Mouse (Mus musculus) cerebellum, adult 2 months (tissue): ENCODE data around the gene Txndc11. TPM values are rescaled to one million over a fixed set of nuclear protein-coding genes. Genes with fewer than 3 reads are reported as not detected.

ENCODE experiments used
- DNase-seq, 2 experiments: peaks; one replicate each; pipeline ENCODE4 v3.0.0; 2021
- H3K27ac ChIP-seq: fragments of 200-500 bp; 2 replicates; pipeline ENCODE4 v1.5.1; 2012; ENCODE audit warnings: low read length, control low read depth, inconsistent platforms; ENCODE audit not compliant: insufficient read depth
- H3K27me3 ChIP-seq: fragments of 200-500 bp; 2 replicates; pipeline ENCODE4 v1.6.1; 2012; ENCODE audit warnings: inconsistent platforms, mild to moderate bottlenecking, low read length, moderate library complexity; ENCODE audit not compliant: control insufficient read depth, insufficient read depth
- H3K4me1 ChIP-seq: fragments of 200-500 bp; 2 replicates; pipeline ENCODE4 v1.6.1; 2011; ENCODE audit warnings: low read length; ENCODE audit not compliant: control insufficient read depth, insufficient read depth
- H3K4me3 ChIP-seq: fragments of 200-500 bp; replicated peaks from 2 replicates; pipeline ENCODE3; 2011; ENCODE audit warnings: mild to moderate bottlenecking, low read depth, low read length, control low read depth; ENCODE audit not compliant: insufficient read depth
- CTCF ChIP-seq: fragments of 200-500 bp; IDR thresholded peaks from 2 replicates; pipeline ENCODE4 v1.5.1; 2011; ENCODE audit warnings: low read depth, mild to moderate bottlenecking, control low read depth, low read length, moderate library complexity, borderline replicate concordance; ENCODE audit not compliant: insufficient read depth
- POLR2A ChIP-seq: fragments of 200-500 bp; IDR thresholded peaks from 2 replicates; pipeline ENCODE4 v1.6.1; 2011; ENCODE audit warnings: low read length, control low read depth, borderline replicate concordance; ENCODE audit not compliant: insufficient read depth
- WGBS: fragments of 180-500 bp; shearing (Covaris S2); methylation state at CpG from one replicate; pipeline ENCODE4 v1.1.7; 2018; 5-methylcytosine and 5-hydroxymethylcytosine counted together
- polyA plus RNA-seq: library from polyadenylated mRNA; depleted of rRNA; stranded (reverse); fragments of >200 nt; gene quantifications from 2 replicates; pipeline ENCODE4 v1.2.3, GENCODE M21; 2012

Txndc11 gene
- polyA plus RNA-seq, 1 experiment = 34.5 TPM

GRCm38 (mm10) chr16:11055916-11056315 lies 78.5 kb downstream of the Txndc11 start:
- TF ChIP-seq CTCF (no peak), POLR2A (no peak)
- no peak for DNase-seq
- Histone ChIP-seq H3K4me3 (no peak overlapping the region), H3K27ac (no peak overlapping the region), H3K4me1 (no peaks in the 10 kb centered on the region), H3K27me3 (no peaks in the 10 kb centered on the region)
- WGBS = 39% methylated on average over 5 of the region's 5 CpGs

- 74% methylated on average over 6 of the region's 6 CpGs for WGBS
- H3K27me3 ChIP-seq = no peaks in the 10 kb centered on the region
- H3K4me3 ChIP-seq = no peak overlapping the region
- no peaks in the 10 kb centered on the region for H3K4me1 ChIP-seq
- no peak overlapping the region for H3K27ac ChIP-seq
- TF ChIP-seq POLR2A (no peak), CTCF (no peak)
- no peak for DNase-seq
Measured at GRCm38 (mm10) chr16:11054871-11055270, 79.6 kb downstream of the Txndc11 start.

- Histone ChIP-seq H3K27me3 (no peaks in the 10 kb centered on the region), H3K4me1 (no peaks in the 10 kb centered on the region), H3K4me3 (no peak overlapping the region), H3K27ac (no peak overlapping the region)
- no peak for DNase-seq
- 79% methylated on average over 6 of the region's 6 CpGs for WGBS
- TF ChIP-seq POLR2A (no peak), CTCF (no peak)
Measured at GRCm38 (mm10) chr16:11054409-11054808, 80.0 kb downstream of the Txndc11 start.

- 87% methylated on average over 11 of the region's 11 CpGs for WGBS
- no peak for DNase-seq
- Histone ChIP-seq H3K4me3 (no peak overlapping the region), H3K27ac (no peak overlapping the region), H3K4me1 (no peaks in the 10 kb centered on the region), H3K27me3 (no peaks in the 10 kb centered on the region)
- TF ChIP-seq CTCF = no peak
- no peak for TF ChIP-seq POLR2A
Measured at GRCm38 (mm10) chr16:11051134-11051533, 83.3 kb downstream of the Txndc11 start.

- Histone ChIP-seq H3K4me1 (no peaks in the 10 kb centered on the region), H3K27ac (no peak overlapping the region), H3K4me3 (no peak overlapping the region), H3K27me3 (no peaks in the 10 kb centered on the region)
- DNase-seq = no peak
- 81% methylated on average over 2 of the region's 2 CpGs for WGBS
- TF ChIP-seq POLR2A (no peak), CTCF (no peak)
Measured at GRCm38 (mm10) chr16:11050226-11050625, 84.2 kb downstream of the Txndc11 start.

GRCm38 (mm10) chr16:11047130-11047529 lies 87.3 kb downstream of the Txndc11 start:
- H3K4me3 ChIP-seq = no peak overlapping the region
- H3K27me3 ChIP-seq = no peaks in the 10 kb centered on the region
- TF ChIP-seq POLR2A = no peak
- no peak for TF ChIP-seq CTCF
- H3K4me1 ChIP-seq = no peaks in the 10 kb centered on the region
- no peak overlapping the region for H3K27ac ChIP-seq
- 81% methylated on average over 7 of the region's 7 CpGs for WGBS
- DNase-seq = no peak

- Histone ChIP-seq H3K27ac (no peak overlapping the region), H3K27me3 (no peaks in the 10 kb centered on the region), H3K4me1 (no peaks in the 10 kb centered on the region), H3K4me3 (no peak overlapping the region)
- DNase-seq = no peak
- TF ChIP-seq POLR2A (no peak), CTCF (no peak)
- 92% methylated on average over 7 of the region's 7 CpGs for WGBS
Measured at GRCm38 (mm10) chr16:11046437-11046836, 88.0 kb downstream of the Txndc11 start.

- no peak for DNase-seq
- WGBS = 91% methylated on average over 5 of the region's 5 CpGs
- H3K4me1 ChIP-seq = no peaks in the 10 kb centered on the region
- H3K4me3 ChIP-seq = no peak overlapping the region
- no peaks in the 10 kb centered on the region for H3K27me3 ChIP-seq
- TF ChIP-seq CTCF (no peak), POLR2A (no peak)
- no peak overlapping the region for H3K27ac ChIP-seq
Measured at GRCm38 (mm10) chr16:11043239-11043638, 91.2 kb downstream of the Txndc11 start.

GRCm38 (mm10) chr16:11040603-11041002 lies 93.8 kb downstream of the Txndc11 start:
- Histone ChIP-seq H3K4me1 (peaks cover 3% of the 10 kb centered on the region; the same call in 1 of the 2 replicates), H3K27me3 (no peaks in the 10 kb centered on the region)
- WGBS = 66% methylated on average over 2 of the region's 2 CpGs

More at GRCm38 (mm10) chr16:11040603-11041002, 93.8 kb downstream of the Txndc11 start:
- DNase-seq = no peak
- Histone ChIP-seq H3K4me3 (no peak overlapping the region), H3K27ac (no peak overlapping the region)
- TF ChIP-seq POLR2A (no peak), CTCF (no peak)
